Mouse (Mus musculus) CH12.LX (cell line): ENCODE data around the gene Gjb4. TPM values are rescaled to one million over a fixed set of nuclear protein-coding genes. Genes with fewer than 3 reads are reported as not detected.

Experiments
- DNase-seq: peaks from one replicate; pipeline ENCODE4 v3.0.0-alpha.2; 2013; ENCODE audit errors: extremely low read depth
- H3K27ac ChIP-seq: 2 replicates; pipeline ENCODE4 v1.5.1; 2012; ENCODE audit warnings: low read depth, mild to moderate bottlenecking, control low read depth, moderate library complexity; ENCODE audit not compliant: insufficient read depth
- H3K27me3 ChIP-seq: replicated peaks from 2 replicates; pipeline ENCODE3; 2012; ENCODE audit warnings: inconsistent platforms
- H3K36me3 ChIP-seq, 2 experiments: replicated peaks in 1 of 2; 2 replicates each; pipeline versions ENCODE3 to v1.6.1; 2012; ENCODE audit warnings: inconsistent platforms in 1 of 2, low read length in 1 of 2, mild to moderate bottlenecking in 1 of 2, mixed read lengths in 1 of 2, moderate library complexity in 1 of 2; ENCODE audit not compliant: control insufficient read depth in 1 of 2, insufficient read depth in 1 of 2
- H3K4me1 ChIP-seq, 2 experiments: 2 replicates each; pipeline ENCODE4 v1.6.1; 2012; ENCODE audit warnings: inconsistent platforms in 1 of 2, moderate library complexity in 1 of 2; ENCODE audit not compliant: insufficient read depth in 2 of 2, control insufficient read depth in 1 of 2
- H3K4me2 ChIP-seq: 2 replicates; pipeline ENCODE4 v1.6.1; 2012; ENCODE audit warnings: low read depth, mild to moderate bottlenecking, control low read depth; ENCODE audit not compliant: poor library complexity, insufficient read depth, severe bottlenecking
- H3K4me3 ChIP-seq, 3 experiments: fragments of 150-350 bp in 1 of 3; sonication (generic) in 1 of 3; replicated peaks in 1 of 3; 2 replicates each; pipeline versions ENCODE3 to v1.5.1; 2011 to 2012; ENCODE audit warnings: low read depth in 2 of 3, low read length in 2 of 3, mild to moderate bottlenecking in 2 of 3, moderate library complexity in 2 of 3, control low read depth in 1 of 3, improper control_type of control experiment in 1 of 3, inconsistent platforms in 1 of 3, mixed read lengths in 1 of 3; ENCODE audit not compliant: poor library complexity in 1 of 3
- H3K79me2 ChIP-seq: replicated peaks from 2 replicates; pipeline ENCODE4 v1.6.1; 2012; ENCODE audit warnings: mild to moderate bottlenecking, moderate library complexity; ENCODE audit not compliant: control insufficient read depth, poor library complexity, insufficient read depth, severe bottlenecking; ENCODE audit errors: extremely low read depth
- H3K9ac ChIP-seq: 2 replicates; pipeline ENCODE4 v1.6.1; 2012; ENCODE audit warnings: low read depth, mild to moderate bottlenecking, control low read depth, moderate library complexity; ENCODE audit not compliant: insufficient read depth
- H3K9me3 ChIP-seq: replicated peaks from 2 replicates; pipeline ENCODE3; 2012; ENCODE audit warnings: low read length, inconsistent platforms, mixed read lengths
- CHD2 ChIP-seq: IDR thresholded peaks from 2 replicates; pipeline ENCODE4 v1.6.1; 2011; ENCODE audit warnings: low read length, improper control_type of control experiment
- CTCF ChIP-seq, 2 experiments: IDR thresholded peaks in 1 of 2; conservative IDR thresholded peaks in 1 of 2; 2 replicates each; pipeline ENCODE4 v1.5.1; 2011 to 2012; ENCODE audit warnings: low read depth in 2 of 2, low read length in 2 of 2, improper control_type of control experiment in 1 of 2, inconsistent platforms in 1 of 2, mild to moderate bottlenecking in 1 of 2, moderate library complexity in 1 of 2
- E2F4 ChIP-seq: IDR thresholded peaks from 2 replicates; pipeline ENCODE4 v1.6.1; 2011; ENCODE audit warnings: low read depth, low read length, improper control_type of control experiment; ENCODE audit not compliant: insufficient replicate concordance
- ELF1 ChIP-seq: IDR thresholded peaks from 2 replicates; pipeline ENCODE4 v1.6.1; 2014; ENCODE audit warnings: low read depth, mild to moderate bottlenecking, inconsistent platforms, low read length, improper control_type of control experiment
- ETS1 ChIP-seq: conservative IDR thresholded peaks from 2 replicates; pipeline ENCODE4 v1.6.1; 2012; ENCODE audit warnings: low read depth, mild to moderate bottlenecking, inconsistent platforms, low read length, improper control_type of control experiment, moderate library complexity
- GABPA ChIP-seq: IDR thresholded peaks from 2 replicates; pipeline ENCODE4 v1.6.1; 2012; ENCODE audit warnings: low read depth, low read length, improper control_type of control experiment, inconsistent platforms; ENCODE audit not compliant: insufficient replicate concordance
- HCFC1 ChIP-seq: IDR thresholded peaks from 2 replicates; pipeline ENCODE4 v1.6.1; 2012; ENCODE audit warnings: low read depth, mild to moderate bottlenecking, inconsistent platforms, low read length, improper control_type of control experiment
- JUN ChIP-seq: IDR thresholded peaks from 2 replicates; pipeline ENCODE4 v1.6.1; 2011; ENCODE audit warnings: low read depth, mild to moderate bottlenecking, low read length, improper control_type of control experiment, moderate library complexity; ENCODE audit not compliant: insufficient read depth
- MAFK ChIP-seq: IDR thresholded peaks from 2 replicates; pipeline ENCODE4 v1.6.1; 2011; ENCODE audit warnings: low read length, improper control_type of control experiment; ENCODE audit not compliant: insufficient replicate concordance
- MAZ ChIP-seq: IDR thresholded peaks from 2 replicates; pipeline ENCODE4 v1.6.1; 2012; ENCODE audit warnings: low read depth, mild to moderate bottlenecking, inconsistent platforms, low read length, improper control_type of control experiment, moderate library complexity
- MXI1 ChIP-seq: IDR thresholded peaks from 2 replicates; pipeline ENCODE4 v1.6.1; 2011; ENCODE audit warnings: mild to moderate bottlenecking, low read depth, low read length, improper control_type of control experiment
- MYC ChIP-seq: IDR thresholded peaks from 2 replicates; pipeline ENCODE4 v1.6.1; 2011; ENCODE audit warnings: low read depth, mild to moderate bottlenecking, improper control_type of control experiment, low read length
- NELFE ChIP-seq: IDR thresholded peaks from 2 replicates; pipeline ENCODE4 v1.6.1; 2011; ENCODE audit warnings: low read depth, low read length, improper control_type of control experiment
- POLR2AphosphoS2 ChIP-seq: IDR thresholded peaks from 2 replicates; pipeline ENCODE4 v1.6.1; 2011; ENCODE audit warnings: low read depth, low read length, improper control_type of control experiment
- RAD21 ChIP-seq: IDR thresholded peaks from 2 replicates; pipeline ENCODE4 v1.6.1; 2011; ENCODE audit warnings: low read depth, mild to moderate bottlenecking, low read length, improper control_type of control experiment, moderate library complexity
- SIN3A ChIP-seq: IDR thresholded peaks from 2 replicates; pipeline ENCODE4 v1.6.1; 2012; ENCODE audit warnings: low read length, improper control_type of control experiment, inconsistent platforms
- SMC3 ChIP-seq: IDR thresholded peaks from 2 replicates; pipeline ENCODE4 v1.6.1; 2011; ENCODE audit warnings: low read depth, low read length, improper control_type of control experiment
- TBP ChIP-seq: conservative IDR thresholded peaks from 2 replicates; pipeline ENCODE4 v1.6.1; 2011; ENCODE audit warnings: low read depth, low read length, improper control_type of control experiment
- USF1 ChIP-seq: IDR thresholded peaks from 2 replicates; pipeline ENCODE4 v1.6.1; 2014; ENCODE audit warnings: low read depth, mild to moderate bottlenecking, inconsistent platforms, low read length, improper control_type of control experiment
- USF2 ChIP-seq: conservative IDR thresholded peaks from 2 replicates; pipeline ENCODE4 v1.6.1; 2011; ENCODE audit warnings: low read depth, low read length, improper control_type of control experiment
- ZKSCAN1 ChIP-seq: IDR thresholded peaks from 2 replicates; pipeline ENCODE4 v1.6.1; 2012; ENCODE audit warnings: low read depth, inconsistent platforms, low read length, improper control_type of control experiment, borderline replicate concordance
- ZMIZ1 ChIP-seq: IDR thresholded peaks from 2 replicates; pipeline ENCODE4 v1.6.1; 2012; ENCODE audit warnings: low read depth, mild to moderate bottlenecking, inconsistent platforms, low read length, improper control_type of control experiment
- ZNF384 ChIP-seq: IDR thresholded peaks from 2 replicates; pipeline ENCODE4 v1.6.1; 2012; ENCODE audit warnings: low read depth, low read length, improper control_type of control experiment, inconsistent platforms
- dilution Hi-C: fragments of 300-500 bp; cut with MboI; formaldehyde crosslinking; loops from 2 replicates; pipeline ENCODE4 v1.14.3; 2020; ENCODE audit warnings: low sequenced_read_pairs; ENCODE audit not compliant: extremely low pct_unique_long_range_greater_than_20kb, extremely low pct_ligation_motif_present
- in situ Hi-C: fragments of 300-500 bp; cut with MboI; formaldehyde crosslinking; loops from 3 replicates; pipeline ENCODE4 v1.14.3; 2019; ENCODE audit warnings: low sequenced_read_pairs, low pct_ligation_motif_present, low pct_unique_long_range_greater_than_20kb, mixed read lengths
- polyA plus RNA-seq: library from polyadenylated mRNA; unstranded; fragments of >175 nt; gene quantifications from 2 replicates; pipeline ENCODE4 v1.2.1, GENCODE M21; 2012; ENCODE audit warnings: low read depth; ENCODE audit not compliant: insufficient read length
- total RNA-seq, 2 experiments: library from RNA; depleted of rRNA; stranded (reverse); fragments of 300-350 nt in 1 of 2; fragments of >200 nt in 1 of 2; gene quantifications; 2 replicates each; pipeline ENCODE4 v1.2.3; 2012 to 2014

Gene Gjb4
- total and polyA plus RNA-seq, 3 experiments: not detected

DNA sequence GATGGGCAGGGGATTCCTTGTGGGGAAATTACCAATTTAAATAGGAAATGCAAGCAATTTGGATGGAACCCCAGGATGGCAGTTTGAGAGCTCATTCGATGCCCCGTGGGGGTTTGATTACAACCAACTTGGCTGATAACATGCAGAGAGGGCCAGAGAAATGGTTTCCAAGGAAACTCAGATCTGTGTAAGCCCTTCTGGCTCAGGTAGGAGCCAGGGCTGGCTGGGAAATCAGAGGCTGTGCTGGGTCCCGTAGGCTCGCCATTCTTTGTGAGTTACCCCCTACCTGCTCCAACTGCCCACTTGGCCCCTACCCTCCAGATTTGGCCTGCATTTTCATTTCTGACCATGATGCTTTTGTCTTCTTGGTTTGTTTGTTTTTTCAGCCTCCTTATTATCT, 48.3 kb upstream of the Gjb4 start:
- H3K4me1 ChIP-seq: no peaks in the 10 kb centered on the region
- H3K9me3 ChIP-seq: peaks cover 75% of the 10 kb centered on the region
- H3K79me2 ChIP-seq: no peaks in the 10 kb centered on the region
- H3K4me3 ChIP-seq: no peak overlapping the region
- dilution Hi-C loops (no loop called here), in situ Hi-C loops (no loop called here)
- no peak for DNase-seq
- H3K9ac ChIP-seq: no peak overlapping the region
- no peaks in the 10 kb centered on the region for H3K27me3 ChIP-seq
- TF ChIP-seq ETS1: no peak
- no peak for TF ChIP-seq ZKSCAN1
- TF ChIP-seq MXI1: no peak
- no peak for TF ChIP-seq USF1
- TF ChIP-seq SIN3A: no peak
- TF ChIP-seq MYC: no peak
- TF ChIP-seq POLR2AphosphoS2: no peak
- no peak for TF ChIP-seq MAZ
- no peak for TF ChIP-seq NELFE
- no peak for TF ChIP-seq GABPA
- H3K36me3 ChIP-seq: no peaks in the 10 kb centered on the region
- no peak overlapping the region for H3K4me2 ChIP-seq
- no peak overlapping the region for H3K27ac ChIP-seq

DNA sequence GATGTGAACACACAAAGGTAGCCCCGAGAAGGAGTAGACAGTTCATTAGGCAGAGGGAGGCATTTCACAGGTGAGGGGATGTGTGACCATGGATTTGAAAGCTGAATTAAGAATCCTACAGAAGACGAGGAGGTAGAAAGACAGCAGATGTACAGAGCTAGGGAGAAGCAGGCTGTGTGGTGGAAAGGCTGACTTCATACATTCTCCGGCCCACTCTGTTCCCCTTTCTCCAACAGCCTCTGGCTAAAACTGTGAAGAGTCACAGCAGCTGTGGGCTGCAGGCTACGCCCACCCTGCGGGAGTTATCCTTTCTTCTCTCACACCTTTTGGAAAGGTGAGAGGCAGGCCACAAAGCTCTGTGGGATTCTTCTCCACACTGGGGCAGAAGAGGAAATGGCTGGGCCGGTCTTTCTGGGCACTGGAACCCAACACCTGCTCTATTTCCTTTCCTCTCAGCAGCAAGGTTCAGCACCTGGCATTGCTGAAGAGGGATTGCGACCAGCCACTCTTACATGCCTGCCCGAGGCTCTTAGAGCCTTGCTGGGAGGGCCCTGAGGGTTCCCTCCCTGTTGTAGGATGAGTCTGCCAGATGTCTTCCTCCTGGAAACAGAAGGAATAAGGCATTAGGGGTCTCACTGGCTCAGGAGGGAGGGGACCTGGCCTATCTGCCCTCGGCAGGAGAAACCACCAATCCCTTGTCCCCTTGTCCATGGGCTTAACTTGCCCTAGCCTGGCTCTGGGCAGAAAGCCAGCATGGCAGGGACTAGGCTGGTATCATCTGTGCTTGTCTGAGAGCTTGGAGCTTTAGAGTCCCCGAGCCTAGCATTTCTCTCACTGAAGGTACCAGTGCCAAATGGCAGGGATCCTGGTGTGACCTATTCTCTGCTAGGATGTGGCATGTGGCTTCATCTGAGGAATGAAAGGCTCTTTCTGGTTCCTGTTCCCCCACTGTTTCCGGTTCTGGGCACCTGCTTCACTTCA, 46.6 kb upstream of the Gjb4 start:
- no peak overlapping the region for H3K4me3 ChIP-seq
- no peak for TF ChIP-seq CTCF (conservative IDR thresholded peaks at IDR 0.05 in 1 of 2, IDR thresholded peaks at IDR 0.05 in 1 of 2; ENCODE audit: low read depth in 2 of 2, low read length in 2 of 2)
- no peak for TF ChIP-seq RAD21
- TF ChIP-seq MAFK: no peak
- TF ChIP-seq JUN: no peak
- no peak for TF ChIP-seq ZNF384
- TF ChIP-seq ZMIZ1: no peak
- TF ChIP-seq SIN3A: no peak
- no peak for TF ChIP-seq MYC
- TF ChIP-seq ETS1: no peak
- no peak for TF ChIP-seq POLR2AphosphoS2
- no peak for TF ChIP-seq CHD2
- no peak for TF ChIP-seq E2F4
- TF ChIP-seq HCFC1: no peak
- no peak for TF ChIP-seq SMC3
- TF ChIP-seq ELF1: no peak
- TF ChIP-seq TBP: no peak
- no peak for TF ChIP-seq GABPA
- no peak for TF ChIP-seq USF2
- H3K4me1 ChIP-seq: no peaks in the 10 kb centered on the region
- no peaks in the 10 kb centered on the region for H3K36me3 ChIP-seq
- H3K4me2 ChIP-seq: no peak overlapping the region
- dilution Hi-C loops (no loop called here), in situ Hi-C loops (no loop called here)
- no peaks in the 10 kb centered on the region for H3K79me2 ChIP-seq
- H3K27ac ChIP-seq: no peak overlapping the region
- no peaks in the 10 kb centered on the region for H3K27me3 ChIP-seq
- peaks cover 77% of the 10 kb centered on the region for H3K9me3 ChIP-seq
- no peak for DNase-seq
- H3K9ac ChIP-seq: no peak overlapping the region
